ENCODE assay signal across 2 mouse cellular contexts in genomic region chr6:29449858-29450257, GRCm38 (mm10).
TF ChIP-seq lines count a peak whose summit lies in the region.

No protein-coding gene starts in this region.

TF ChIP-seq in CH12.LX, 34 proteins besides CTCF, POLR2A, EP300 and RAD21:
- TF ChIP-seq JUND (conservative IDR thresholded peaks at IDR 0.05; ENCODE audit: low read depth, low read length) (0 out of 2 replicates have a peak, but pooled peaks have one; percentile 3), TBP (conservative IDR thresholded peaks at IDR 0.05; ENCODE audit: low read depth, low read length) (peak; percentile 77; the same call in 1 of the 2 replicates), ZMIZ1 (IDR thresholded peaks at IDR 0.05; ENCODE audit: low read depth, low read length) (peak; percentile 25; the same call in 1 of the 2 replicates), RCOR1 (conservative IDR thresholded peaks at IDR 0.05; ENCODE audit: low read depth, low read length) (no peak), NELFE (IDR thresholded peaks at IDR 0.05; ENCODE audit: low read depth, low read length) (peak; percentile 57; the same call in 1 of the 2 replicates), TCF12 (IDR thresholded peaks at IDR 0.05; ENCODE audit: low read depth, low read length) (peak; percentile 3; the same call in 1 of the 2 replicates), ELF1 (IDR thresholded peaks at IDR 0.05; ENCODE audit: low read depth, low read length) (peak; percentile 17; the same call in 1 of the 2 replicates), IRF4 (IDR thresholded peaks at IDR 0.05; ENCODE audit: low read depth, low read length) (no peak)

TF ChIP-seq in MEL, 35 proteins besides CTCF, POLR2A, EP300 and RAD21:
- peak; percentile 44; the same call in 1 of the 2 replicates for TF ChIP-seq NELFE (IDR thresholded peaks at IDR 0.05; ENCODE audit: low read depth, low read length)
- TF ChIP-seq USF1 (IDR thresholded peaks at IDR 0.05; ENCODE audit: low read depth, low read length): no peak
- peak; percentile 35; the same call in 1 of the 2 replicates for TF ChIP-seq MAX (IDR thresholded peaks at IDR 0.05; ENCODE audit: low read length)
- 0 out of 2 replicates have a peak, but pooled peaks have one; percentile 27 for TF ChIP-seq HCFC1 (IDR thresholded peaks at IDR 0.05; ENCODE audit: low read depth, low read length)
- TF ChIP-seq TBP (IDR thresholded peaks at IDR 0.05; ENCODE audit: low read depth, low read length): peak; percentile 57; the same call in 1 of the 2 replicates
- peak; percentile 68 for TF ChIP-seq GATA1 (IDR thresholded peaks at IDR 0.05; ENCODE audit: low read depth, low read length)
